17 mouse cellular contexts compared by ENCODE assay signal in the genomic region with DNA sequence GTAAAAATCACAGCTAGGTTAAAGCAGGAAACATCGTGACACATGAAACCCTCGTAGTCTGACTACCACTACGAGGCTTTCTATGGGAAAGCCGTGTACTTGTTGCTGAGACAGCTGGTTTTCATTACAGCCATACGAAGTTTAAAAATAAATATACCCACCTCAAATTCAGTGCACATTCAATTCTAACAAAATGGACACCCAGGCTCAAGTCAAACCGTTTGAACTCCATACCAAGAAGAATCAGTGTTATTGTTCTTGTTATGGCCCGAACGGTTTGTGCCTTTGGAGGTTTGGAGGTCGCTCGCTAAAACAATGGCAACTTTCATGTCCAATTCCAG.
DNase-seq lines count a peak whose midpoint lies in the region; ATAC-seq lines count a peak whose summit lies in the region.
"Had no signal": no experiment of that assay in that cellular context is flagged by ENCODE, and none has a peak within 500 bp of the region (broad histone marks: within the 10 kb centered on the region; RNA-seq: fewer than 3 reads in every experiment).

No protein-coding gene starts in this region.

- peaks cover 17% of the 10 kb centered on the region for H3K4me1 ChIP-seq in forebrain, embryonic 10.5 days
- no peaks in the 10 kb centered on the region for H3K4me1 ChIP-seq in forebrain, embryonic 13.5 days
- peaks cover 10% of the 10 kb centered on the region; the same call in 1 of the 2 replicates for H3K4me1 ChIP-seq in lung, embryonic 16.5 days (replicated peaks; ENCODE audit: control insufficient read depth, insufficient read depth, low read length)
- H3K4me1 ChIP-seq in embryonic facial prominence, embryonic 15.5 days = peaks cover 12% of the 10 kb centered on the region
- H3K4me1 ChIP-seq: megakaryocyte, embryonic 14.5 days had no signal

- H3K36me3 ChIP-seq in forebrain, embryonic 10.5 days (replicated peaks) = no peaks in the 10 kb centered on the region
- no peaks in the 10 kb centered on the region for H3K36me3 ChIP-seq in forebrain, embryonic 13.5 days (ENCODE audit: poor library complexity, severe bottlenecking)
- H3K36me3 ChIP-seq in lung, embryonic 16.5 days (ENCODE audit: control insufficient read depth, insufficient read depth, low read length) = no peaks in the 10 kb centered on the region
- H3K36me3 ChIP-seq in embryonic facial prominence, embryonic 15.5 days = no peaks in the 10 kb centered on the region
- H3K36me3 ChIP-seq: heart, embryonic 12.5 days had no signal

- no peaks in the 10 kb centered on the region for H3K27me3 ChIP-seq in forebrain, embryonic 10.5 days (ENCODE audit: poor library complexity, severe bottlenecking)
- H3K27me3 ChIP-seq in forebrain, embryonic 13.5 days = no peaks in the 10 kb centered on the region
- H3K27me3 ChIP-seq in lung, embryonic 16.5 days (ENCODE audit: control insufficient read depth, insufficient read depth, low read depth, low read length) = peaks cover 11% of the 10 kb centered on the region; the same call in 1 of the 2 replicates
- no peaks in the 10 kb centered on the region for H3K27me3 ChIP-seq in embryonic facial prominence, embryonic 15.5 days
- H3K27me3 ChIP-seq: heart, embryonic 12.5 days; megakaryocyte, embryonic 14.5 days had no signal

- no peak overlapping the region for H3K9ac ChIP-seq in forebrain, embryonic 13.5 days
- no peak overlapping the region for H3K9ac ChIP-seq in lung, embryonic 16.5 days (ENCODE audit: low read length)
- no peak overlapping the region for H3K9ac ChIP-seq in embryonic facial prominence, embryonic 15.5 days
- H3K9ac ChIP-seq: heart, embryonic 12.5 days had no signal

- peak overlapping the region; percentile 74 for H3K27ac ChIP-seq in forebrain, embryonic 10.5 days
- no peak overlapping the region for H3K27ac ChIP-seq in forebrain, embryonic 13.5 days
- H3K27ac ChIP-seq in lung, embryonic 16.5 days (ENCODE audit: low read length) = peak overlapping the region; percentile 61; the same call in 1 of the 2 replicates
- H3K27ac ChIP-seq in embryonic facial prominence, embryonic 15.5 days (replicated peaks) = peak overlapping the region; percentile 72

- no peak overlapping the region for H3K4me2 ChIP-seq in forebrain, embryonic 13.5 days
- no peak overlapping the region for H3K4me2 ChIP-seq in lung, embryonic 16.5 days (ENCODE audit: low read depth, low read length)
- H3K4me2 ChIP-seq in embryonic facial prominence, embryonic 15.5 days (replicated peaks) = no peak overlapping the region
- H3K4me2 ChIP-seq: heart, embryonic 12.5 days had no signal

- H3K9me3 ChIP-seq in forebrain, embryonic 10.5 days = no peaks in the 10 kb centered on the region
- H3K9me3 ChIP-seq in forebrain, embryonic 13.5 days (replicated peaks) = no peaks in the 10 kb centered on the region
- no peaks in the 10 kb centered on the region for H3K9me3 ChIP-seq in lung, embryonic 16.5 days (ENCODE audit: control insufficient read depth, low read length)
- H3K9me3 ChIP-seq in embryonic facial prominence, embryonic 15.5 days (replicated peaks) = no peaks in the 10 kb centered on the region
- H3K9me3 ChIP-seq: heart, embryonic 12.5 days had no signal

- no peak for ATAC-seq in forebrain, embryonic 13.5 days
- ATAC-seq in lung, embryonic 16.5 days (ENCODE audit: low read depth) = no peak
- peak; percentile 45; the same call in 1 of the 2 replicates for ATAC-seq in embryonic facial prominence, embryonic 15.5 days (ENCODE audit: insufficient number of reproducible peaks, low FRiP score, low TSS enrichment, low read depth)

- 63% methylated on average over 10 of the region's 10 CpGs for WGBS in forebrain, embryonic 10.5 days
- WGBS in forebrain, embryonic 13.5 days = 84% methylated on average over 10 of the region's 10 CpGs
- WGBS in lung, embryonic 16.5 days = 38% methylated on average over 10 of the region's 10 CpGs
- WGBS in embryonic facial prominence, embryonic 15.5 days = 26% methylated on average over 10 of the region's 10 CpGs

- no peak overlapping the region for H3K4me3 ChIP-seq in forebrain, embryonic 10.5 days
- no peak overlapping the region for H3K4me3 ChIP-seq in forebrain, embryonic 13.5 days
- no peak overlapping the region for H3K4me3 ChIP-seq in lung, embryonic 16.5 days (ENCODE audit: low read length)
- no peak overlapping the region for H3K4me3 ChIP-seq in embryonic facial prominence, embryonic 15.5 days (replicated peaks)
- H3K4me3 ChIP-seq: heart, embryonic 12.5 days had no signal

- DNase-seq in forebrain, embryonic 10.5 days (ENCODE audit: extremely low spot score, low spot score) = peak; percentile 17
- no peak for DNase-seq in lung, postnatal 4 days
- peak; percentile 47 for DNase-seq in mesoderm, embryonic 11.5 days (ENCODE audit: low read depth, low spot score)
- no peak for DNase-seq in cerebellum, postnatal 36 days
- DNase-seq in cerebellum, postnatal 4 days (ENCODE audit: low spot score in 2 of 2) = no peak
- DNase-seq: adrenal gland, postnatal 36 days; gastrocnemius, postnatal 25 days; heart, postnatal 4 days; kidney, adult 11 months; left cerebral cortex, postnatal 4 days; right cerebral cortex, adult 18-20 months; thymus, postnatal 36 days had no signal

Comparison
In these comparisons a context has a peak if more than half of its experiments do, and no peak if none do; other contexts are left out.
1. DNase-seq: peak in forebrain, embryonic 10.5 days (single experiment) and mesoderm, embryonic 11.5 days (single experiment); none in lung, postnatal 4 days (0 of 2), cerebellum, postnatal 36 days (0 of 2) and cerebellum, postnatal 4 days (0 of 2).